Mouse (Mus musculus) testis, adult 2 months (tissue): ENCODE data around the gene Serpina3i. TPM values are rescaled to one million over a fixed set of nuclear protein-coding genes. Genes with fewer than 3 reads are reported as not detected.

Source experiments
- H3K27ac ChIP-seq: fragments of 200-500 bp; 2 replicates; pipeline ENCODE4 v1.5.1; 2012; ENCODE audit warnings: low read depth, low read length; ENCODE audit not compliant: control insufficient read depth, insufficient read depth
- H3K27me3 ChIP-seq: fragments of 200-500 bp; 2 replicates; pipeline ENCODE4 v1.6.1; 2012; ENCODE audit warnings: mild to moderate bottlenecking, low read length, moderate library complexity; ENCODE audit not compliant: control insufficient read depth, insufficient read depth
- H3K36me3 ChIP-seq: fragments of 200-500 bp; 2 replicates; pipeline ENCODE4 v1.6.1; 2012; ENCODE audit warnings: mild to moderate bottlenecking, low read length; ENCODE audit not compliant: control insufficient read depth, insufficient read depth
- H3K4me1 ChIP-seq: fragments of 200-500 bp; 2 replicates; pipeline ENCODE4 v1.6.1; 2012; ENCODE audit warnings: low read length; ENCODE audit not compliant: control insufficient read depth, insufficient read depth
- H3K4me3 ChIP-seq: fragments of 200-500 bp; 2 replicates; pipeline ENCODE4 v1.5.1; 2012; ENCODE audit warnings: low read depth, mild to moderate bottlenecking, low read length, moderate library complexity, mixed read lengths; ENCODE audit not compliant: control insufficient read depth
- CTCF ChIP-seq: fragments of 200-500 bp; IDR thresholded peaks from 2 replicates; pipeline ENCODE4 v1.5.1; 2012; ENCODE audit warnings: low read depth, mild to moderate bottlenecking, inconsistent platforms, low read length, moderate library complexity; ENCODE audit not compliant: control insufficient read depth, insufficient read depth, insufficient replicate concordance
- POLR2A ChIP-seq: fragments of 200-500 bp; IDR thresholded peaks from 2 replicates; pipeline ENCODE4 v1.6.1; 2012; ENCODE audit warnings: low read depth, mild to moderate bottlenecking, inconsistent platforms, low read length, moderate library complexity; ENCODE audit not compliant: control insufficient read depth
- polyA plus RNA-seq: library from polyadenylated mRNA; depleted of rRNA; stranded (reverse); fragments of >200 nt; gene quantifications from 2 replicates; pipeline ENCODE4 v1.2.3, GENCODE M21; 2012; rRNA removed

Serpina3i gene
- polyA plus RNA-seq, 1 experiment = 0.57 TPM

DNA sequence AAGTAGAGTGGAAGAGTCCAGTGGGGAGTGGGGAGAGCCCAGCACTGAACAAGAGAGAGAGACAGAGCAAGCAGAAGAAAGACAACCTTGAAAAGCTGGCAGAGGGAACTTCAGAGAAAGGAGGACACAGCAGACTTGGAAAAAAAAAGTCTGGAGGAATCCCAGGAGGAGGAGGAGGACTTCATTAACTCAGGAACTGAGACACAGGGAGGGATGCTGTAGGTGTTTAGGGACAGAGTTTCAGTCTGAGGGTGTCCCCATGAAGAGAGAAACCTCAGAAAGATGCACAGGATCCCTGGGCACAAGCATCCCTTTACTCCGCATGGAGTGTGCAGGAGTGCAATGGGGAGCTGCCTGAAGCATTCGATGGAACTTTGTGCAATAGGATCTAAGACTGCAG, 35.1 kb downstream of the Serpina3i start:
- no peaks in the 10 kb centered on the region for H3K4me1 ChIP-seq
- H3K27ac ChIP-seq = no peak overlapping the region
- no peak overlapping the region for H3K4me3 ChIP-seq
- H3K27me3 ChIP-seq = no peaks in the 10 kb centered on the region
- TF ChIP-seq POLR2A (no peak), CTCF (no peak)
- no peaks in the 10 kb centered on the region for H3K36me3 ChIP-seq

DNA sequence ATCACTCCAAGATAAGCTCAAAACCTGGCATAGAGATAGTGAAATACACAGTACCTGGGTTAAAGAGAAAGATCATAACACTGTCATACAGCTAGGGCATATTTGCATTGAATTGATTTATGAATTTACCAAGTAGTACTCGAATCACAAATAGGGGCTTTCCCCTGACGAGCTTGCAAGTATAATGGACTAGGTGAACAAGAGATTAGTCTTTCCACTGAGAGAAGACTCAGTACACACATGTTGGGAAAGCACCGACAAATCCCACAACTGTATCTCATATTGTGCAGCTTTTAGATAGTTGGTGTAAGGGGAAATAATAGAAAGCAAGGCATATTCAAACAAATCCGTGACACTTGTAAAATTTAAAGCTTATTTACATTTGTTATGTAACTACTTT, 43.1 kb downstream of the Serpina3i start:
- no peaks in the 10 kb centered on the region for H3K36me3 ChIP-seq
- no peaks in the 10 kb centered on the region for H3K27me3 ChIP-seq
- no peak overlapping the region for H3K4me3 ChIP-seq
- H3K27ac ChIP-seq = no peak overlapping the region
- TF ChIP-seq POLR2A (no peak), CTCF (no peak)
- H3K4me1 ChIP-seq = no peaks in the 10 kb centered on the region

DNA sequence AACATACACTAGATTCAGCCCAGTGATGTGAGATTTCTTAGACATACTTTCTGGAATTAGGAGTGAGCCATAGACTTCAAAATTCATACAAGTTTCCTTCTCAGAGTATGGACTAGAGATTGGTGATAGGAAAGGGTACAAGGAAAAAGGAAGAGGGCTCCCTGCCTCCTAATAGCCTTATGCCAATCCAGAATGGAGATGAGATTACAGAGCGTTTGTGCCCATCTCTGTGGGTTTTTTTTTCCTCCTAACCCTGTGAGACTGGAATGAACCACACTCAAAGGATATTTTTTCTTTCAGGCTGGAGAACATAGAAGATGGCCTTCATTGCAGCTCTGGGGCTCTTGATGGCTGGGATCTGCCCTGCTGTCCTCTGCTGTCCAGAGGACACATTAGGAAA, 51.3 kb downstream of the Serpina3i start, which contains the start of gene Serpina3j:
Gene Serpina3j, plus strand, starts transcription at position 301 of the 400 bp plus-strand sequence.
- no peak within 1 kb of the TSS for H3K4me3 ChIP-seq
- H3K27me3 ChIP-seq = no peaks in the 10 kb centered on the region
- no peak for TF ChIP-seq CTCF
- no peak for TF ChIP-seq POLR2A
- H3K36me3 ChIP-seq = no peaks in the 10 kb centered on the region
- no peak within 1 kb of the TSS for H3K27ac ChIP-seq
- H3K4me1 ChIP-seq = no peaks in the 10 kb centered on the region

Other genes with a start within 250 kb of the Serpina3i start
- gene Serpina9, start 249.4 kb upstream of the Serpina3i start, polyA plus RNA-seq = 0.91 and 1.0 TPM in 2 replicates
- not detected in 2 replicates for gene Serpina12, start 218.7 kb upstream of the Serpina3i start, polyA plus RNA-seq
- gene Serpina5, start 162.0 kb upstream of the Serpina3i start, polyA plus RNA-seq = 29.7 and 50.2 TPM in 2 replicates
- 12.3 and 25.2 TPM in 2 replicates for gene Serpina3a, start 150.4 kb upstream of the Serpina3i start, polyA plus RNA-seq
- gene Serpina3b, start 135.1 kb upstream of the Serpina3i start, polyA plus RNA-seq = 0.76 and 1.4 TPM in 2 replicates
- 3.3 and 5.6 TPM in 2 replicates for gene Serpina3c, start 109.3 kb upstream of the Serpina3i start, polyA plus RNA-seq
- 0.05 TPM in 1 of 2 replicates, not detected in the other for gene Serpina3f, start 48.6 kb upstream of the Serpina3i start, polyA plus RNA-seq
- 8.0 and 14.4 TPM in 2 replicates for gene Serpina3g, start 26.9 kb upstream of the Serpina3i start, polyA plus RNA-seq
- not detected in 2 replicates for gene Serpina3j, start 51.4 kb downstream of the Serpina3i start, polyA plus RNA-seq
- gene Serpina3k, start 75.4 kb downstream of the Serpina3i start, polyA plus RNA-seq = 0.13 and 0.17 TPM in 2 replicates
- gene Serpina3m, start 75.4 kb downstream of the Serpina3i start, polyA plus RNA-seq = not detected in 2 replicates
- gene Serpina3n, start 143.6 kb downstream of the Serpina3i start, polyA plus RNA-seq = 4.4 and 8.8 TPM in 2 replicates
- 2.0 and 2.2 TPM in 2 replicates for gene Gsc, start 210.2 kb downstream of the Serpina3i start, polyA plus RNA-seq